Mouse (Mus musculus) lung, postnatal 4 days (tissue): ENCODE results near the gene Adnp.
"Not testable (repeated sequence)": the region's sequence is repeated elsewhere in the genome, so short reads cannot be mapped to it uniquely, and the experiment has no call there.

Experiments
- DNase-seq, 2 experiments: peaks; one replicate each; pipeline ENCODE4 v3.0.0; 2021

Adnp gene

DNA sequence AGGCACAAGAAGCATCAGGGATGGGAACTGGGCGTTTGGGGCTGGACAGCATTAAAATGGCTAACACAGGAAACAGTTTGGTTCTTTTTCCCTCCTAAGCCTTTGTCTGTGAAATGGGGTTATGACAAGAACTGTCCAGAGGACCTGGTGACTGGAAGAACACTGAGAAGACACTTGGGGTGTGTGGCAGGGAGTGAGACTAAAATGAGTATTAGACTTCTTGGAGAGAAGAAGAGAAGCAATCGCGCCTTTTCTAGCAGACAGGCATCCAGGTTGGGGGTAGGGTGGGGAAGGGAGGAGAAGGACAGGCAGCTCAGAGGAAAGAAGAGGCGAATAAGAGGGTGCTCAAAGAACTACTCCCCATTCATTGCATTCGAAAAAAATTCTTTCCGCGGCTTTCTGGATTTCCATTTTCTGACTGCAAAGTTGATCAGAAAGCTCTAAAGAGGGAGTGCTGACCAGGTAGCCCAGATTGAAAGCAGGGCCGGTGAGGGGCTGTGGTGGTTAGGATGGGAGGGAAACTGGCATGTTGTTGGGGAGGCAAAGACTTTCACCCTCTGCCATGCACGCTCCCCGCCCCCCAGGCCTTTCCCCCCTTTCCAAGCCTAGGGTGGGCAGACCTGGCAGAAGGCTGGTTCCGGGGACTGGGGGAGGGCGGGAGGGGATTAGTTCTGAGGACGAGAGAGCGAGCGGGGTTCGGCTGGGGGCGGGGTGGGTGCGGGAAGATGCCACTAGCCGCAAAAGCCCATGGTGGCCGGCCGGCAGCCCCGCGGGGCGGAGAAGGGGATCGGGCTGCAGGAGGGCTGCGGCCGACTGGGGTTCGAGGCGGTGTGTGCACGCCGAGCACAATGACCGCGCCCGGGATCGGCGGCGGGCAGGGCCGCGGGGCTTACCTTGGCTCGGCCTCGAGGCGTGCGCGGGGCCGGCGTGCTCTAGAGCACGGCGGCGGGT lies 956 bp downstream of the Adnp start:
- DNase-seq, result peak in 1 of 2 experiments; percentile 37

DNA sequence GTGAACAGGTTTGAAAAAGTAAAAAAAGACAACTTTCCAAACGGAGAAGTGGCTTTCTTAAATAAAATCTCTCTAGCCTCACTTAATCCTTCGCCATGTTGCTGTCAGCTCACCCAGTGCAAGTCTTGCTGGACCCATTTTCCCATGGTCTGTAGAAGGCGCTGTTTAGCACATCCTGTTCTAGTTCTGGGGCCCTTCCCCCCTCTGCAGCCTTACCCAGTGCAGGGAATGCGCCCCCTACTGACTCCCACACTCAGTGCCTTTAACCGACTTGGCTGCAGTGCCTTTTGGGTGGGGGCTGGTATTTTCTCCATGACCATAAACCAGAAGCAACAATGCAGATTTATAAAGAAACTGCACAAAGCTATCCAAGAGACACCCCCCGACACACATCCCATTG lies 1.6 kb downstream of the Adnp start:
- DNase-seq, result peak; percentile 88 to 94

DNA sequence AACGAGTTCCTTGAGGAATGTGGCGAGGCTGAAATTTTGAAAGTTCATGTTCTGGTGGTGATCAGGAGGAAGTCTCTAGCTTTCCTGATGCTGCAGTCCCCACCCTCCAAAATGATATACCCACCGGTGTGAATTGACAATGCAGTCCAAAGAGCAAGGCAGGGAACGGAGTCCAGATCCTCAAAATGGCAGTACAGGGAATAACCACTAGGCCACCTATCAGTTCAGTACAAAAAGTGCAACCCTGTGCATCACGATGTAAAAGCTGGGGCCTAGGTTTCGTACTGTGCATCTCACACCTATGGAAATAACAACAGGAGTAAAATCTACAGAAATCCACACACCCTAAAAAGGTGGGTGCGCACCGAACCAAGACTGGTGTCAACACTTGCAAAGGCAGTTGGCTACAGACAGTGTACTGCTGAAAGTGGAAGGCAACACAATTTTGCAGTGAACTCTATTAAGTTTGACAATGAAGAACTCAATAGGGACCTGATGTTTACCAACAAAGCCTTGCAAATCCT lies 2.4 kb downstream of the Adnp start:
- DNase-seq, result no peak

DNA sequence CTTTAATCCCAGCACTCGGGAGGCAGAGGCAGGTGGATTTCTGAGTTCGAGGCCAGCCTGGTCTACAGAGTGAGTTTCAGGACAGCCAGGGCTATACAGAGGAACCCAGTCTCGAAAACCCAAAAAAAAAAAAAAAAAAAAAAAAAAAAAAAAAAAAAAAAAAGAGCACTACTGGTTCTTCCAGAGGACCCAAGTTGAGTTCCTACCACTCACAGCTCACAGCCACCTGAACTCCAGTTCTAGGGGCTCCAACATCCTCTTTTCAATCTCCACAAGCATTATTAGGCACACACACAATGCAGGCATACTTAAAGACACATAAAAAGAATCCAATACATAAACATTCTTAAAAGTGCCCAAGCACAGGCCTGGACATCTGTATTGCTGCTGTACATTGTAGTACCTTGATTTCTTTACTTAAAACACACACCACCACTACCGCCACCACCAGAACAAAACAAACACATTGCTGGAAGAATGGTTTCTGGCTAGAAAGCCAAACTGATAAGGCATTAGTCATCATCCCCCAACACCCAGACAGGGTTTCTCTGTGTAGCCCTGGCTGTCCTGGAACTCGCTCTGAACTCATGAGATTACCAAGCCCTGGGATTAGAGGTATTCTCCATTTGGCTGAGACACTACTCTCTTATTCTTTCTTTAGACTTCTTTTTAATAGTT lies 6.8 kb downstream of the Adnp start:
- DNase-seq, result no peak

DNA sequence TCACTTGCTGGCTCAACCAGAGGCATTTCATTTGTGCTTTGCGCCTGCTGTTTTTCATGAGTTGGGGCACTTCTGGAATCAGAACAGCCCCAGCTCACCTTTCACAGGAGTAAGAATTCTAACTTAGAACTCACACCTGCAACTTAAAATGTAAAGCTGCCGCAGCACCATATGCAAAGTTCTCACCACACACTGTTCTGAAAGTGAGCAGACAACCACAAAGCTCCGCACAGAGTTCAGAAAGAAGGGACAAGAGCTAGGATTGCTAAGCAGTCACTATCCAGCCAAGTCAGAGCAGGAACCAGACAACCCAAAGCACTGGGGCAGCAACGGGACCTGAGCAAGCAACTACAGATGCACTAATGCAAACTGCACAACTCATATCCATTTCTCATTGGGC lies 7.4 kb downstream of the Adnp start:
- DNase-seq, result no peak

DNA sequence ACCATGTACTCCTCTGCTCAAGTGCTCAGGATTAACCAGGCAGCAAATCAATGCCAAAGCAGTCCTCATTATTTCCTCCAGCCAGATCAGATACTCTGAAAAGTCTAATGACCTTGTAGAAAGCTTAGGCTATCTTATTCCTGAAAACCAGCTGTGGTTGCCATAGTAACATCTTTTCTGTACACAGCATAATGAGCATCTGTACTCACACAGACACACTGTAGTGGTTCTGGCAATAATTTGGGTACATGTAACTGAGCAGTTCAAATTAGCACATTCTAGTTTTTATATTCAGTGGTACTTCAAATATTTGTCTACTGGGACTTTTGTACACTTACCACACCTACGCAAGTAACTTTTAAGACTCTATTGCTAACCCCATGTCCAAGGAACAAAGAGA lies 8.5 kb downstream of the Adnp start:
- no peak for DNase-seq

DNA sequence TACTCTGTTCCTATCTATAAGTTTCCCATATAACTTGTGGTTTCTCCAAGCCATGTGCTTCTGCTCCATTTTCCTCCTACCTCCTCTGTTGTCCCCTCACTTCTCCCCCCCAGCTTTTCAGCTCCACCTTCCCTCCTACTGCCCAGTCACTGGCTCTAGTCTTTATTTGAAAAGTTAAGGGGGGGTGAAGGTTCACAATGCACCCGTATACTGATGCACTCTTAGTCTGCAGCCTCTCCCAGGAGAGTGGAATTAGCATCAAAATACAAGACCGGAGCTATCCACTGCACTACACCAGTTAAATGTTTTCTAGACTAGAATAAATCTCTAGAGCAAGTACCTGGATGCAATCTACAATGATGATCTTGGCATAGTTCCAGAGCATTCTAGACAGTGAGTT lies 11.2 kb downstream of the Adnp start:
- DNase-seq, result no peak

DNA sequence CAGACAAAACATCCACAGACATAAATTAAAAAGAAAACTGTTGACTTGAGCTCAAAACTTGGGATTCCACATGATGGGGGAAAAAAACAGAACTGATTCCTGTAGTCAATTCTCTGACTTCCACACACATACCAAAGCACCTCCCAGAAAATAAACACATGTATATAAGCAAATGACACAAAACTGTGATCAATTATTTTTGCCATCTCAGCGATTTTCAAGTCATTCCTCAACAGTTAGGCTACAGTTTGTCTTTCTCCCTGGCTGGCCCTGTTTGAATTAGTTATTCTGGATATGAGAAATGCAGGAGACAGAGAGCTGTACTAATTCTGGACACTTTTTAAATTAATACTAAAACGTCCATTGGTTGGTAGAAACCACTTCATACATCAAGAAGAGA lies 13.2 kb downstream of the Adnp start:
- no peak for DNase-seq

DNA sequence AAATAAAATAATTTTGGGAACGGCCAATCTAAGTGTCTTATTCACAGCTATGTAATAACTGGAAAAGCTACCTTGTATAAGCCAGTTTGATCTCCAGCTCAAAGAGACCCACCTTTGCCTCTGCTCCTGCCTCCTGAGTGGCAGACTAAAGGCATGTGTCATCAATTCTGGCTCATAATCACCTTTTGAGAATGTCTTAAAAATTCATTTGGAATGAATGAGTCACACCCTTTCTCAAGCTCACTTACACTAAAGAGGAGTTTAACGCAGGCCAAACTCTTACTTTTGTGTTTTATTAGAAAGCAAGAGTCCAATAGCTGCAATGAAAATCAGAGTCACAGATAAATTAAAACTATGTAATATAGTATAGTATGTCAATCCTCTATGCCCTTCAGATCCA lies 15.1 kb downstream of the Adnp start:
- DNase-seq, result no peak

DNA sequence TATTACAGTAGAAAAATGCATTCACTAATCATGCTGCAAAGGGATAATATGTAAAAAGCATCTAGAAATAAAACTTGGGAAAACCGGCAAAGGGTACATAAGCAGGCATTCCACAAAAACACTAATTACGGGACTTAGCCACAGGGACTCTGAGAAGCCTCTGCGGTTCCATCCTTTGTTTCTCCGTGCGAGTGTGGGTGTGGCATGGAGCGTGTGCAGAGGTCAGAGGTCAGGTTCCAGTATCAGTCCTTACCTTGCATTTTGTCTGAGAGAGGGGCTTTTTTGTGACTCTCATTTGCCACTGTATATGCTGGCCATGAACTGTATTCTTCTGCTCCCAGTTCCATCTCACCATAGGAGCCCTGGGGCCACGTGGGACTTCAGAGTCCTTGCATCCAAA lies 31.0 kb downstream of the Adnp start:
- no peak for DNase-seq

DNA sequence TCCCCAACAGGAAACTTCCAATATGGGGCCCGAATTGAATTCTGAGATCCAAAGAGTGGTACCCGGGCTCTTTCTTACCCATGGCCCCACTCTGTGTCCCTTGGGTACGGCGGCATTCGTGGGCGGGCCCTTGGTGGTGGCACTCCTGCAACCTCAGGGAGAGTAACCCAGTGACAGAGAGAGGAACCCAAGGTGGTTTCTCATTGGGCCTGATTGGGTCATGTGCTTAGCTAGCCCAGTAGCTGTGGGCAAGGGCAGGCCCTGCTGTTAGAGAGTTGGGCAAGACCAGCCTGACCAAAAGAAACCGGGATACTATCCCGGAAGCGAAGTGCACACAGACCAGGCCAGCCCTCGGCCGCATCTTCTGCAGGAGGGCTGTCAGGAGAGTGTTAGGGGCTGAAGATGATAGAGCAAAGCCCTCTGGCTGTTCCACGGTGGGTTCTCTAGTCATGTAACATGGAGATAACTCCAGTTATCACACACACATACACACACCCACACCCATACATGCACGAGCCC lies 36.7 kb downstream of the Adnp start:
- DNase-seq, result peak; percentile 81 to 82

DNA sequence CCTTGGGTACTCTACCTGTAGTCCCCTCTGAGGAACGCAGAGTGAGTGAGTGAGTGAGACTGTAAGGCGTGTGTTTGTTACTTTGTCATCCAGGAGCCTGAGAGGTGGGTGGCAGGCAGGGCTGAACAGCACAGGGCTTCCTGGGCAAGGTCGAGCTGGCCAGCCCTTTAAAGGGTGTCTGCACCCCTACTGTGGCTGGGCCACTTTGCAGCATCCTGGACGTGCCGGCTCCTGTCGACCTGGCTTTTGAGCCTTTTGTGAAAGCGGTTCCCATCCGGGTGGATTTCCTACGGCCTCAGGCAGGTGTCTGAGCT lies 37.2 kb downstream of the Adnp start:
- no peak for DNase-seq

DNA sequence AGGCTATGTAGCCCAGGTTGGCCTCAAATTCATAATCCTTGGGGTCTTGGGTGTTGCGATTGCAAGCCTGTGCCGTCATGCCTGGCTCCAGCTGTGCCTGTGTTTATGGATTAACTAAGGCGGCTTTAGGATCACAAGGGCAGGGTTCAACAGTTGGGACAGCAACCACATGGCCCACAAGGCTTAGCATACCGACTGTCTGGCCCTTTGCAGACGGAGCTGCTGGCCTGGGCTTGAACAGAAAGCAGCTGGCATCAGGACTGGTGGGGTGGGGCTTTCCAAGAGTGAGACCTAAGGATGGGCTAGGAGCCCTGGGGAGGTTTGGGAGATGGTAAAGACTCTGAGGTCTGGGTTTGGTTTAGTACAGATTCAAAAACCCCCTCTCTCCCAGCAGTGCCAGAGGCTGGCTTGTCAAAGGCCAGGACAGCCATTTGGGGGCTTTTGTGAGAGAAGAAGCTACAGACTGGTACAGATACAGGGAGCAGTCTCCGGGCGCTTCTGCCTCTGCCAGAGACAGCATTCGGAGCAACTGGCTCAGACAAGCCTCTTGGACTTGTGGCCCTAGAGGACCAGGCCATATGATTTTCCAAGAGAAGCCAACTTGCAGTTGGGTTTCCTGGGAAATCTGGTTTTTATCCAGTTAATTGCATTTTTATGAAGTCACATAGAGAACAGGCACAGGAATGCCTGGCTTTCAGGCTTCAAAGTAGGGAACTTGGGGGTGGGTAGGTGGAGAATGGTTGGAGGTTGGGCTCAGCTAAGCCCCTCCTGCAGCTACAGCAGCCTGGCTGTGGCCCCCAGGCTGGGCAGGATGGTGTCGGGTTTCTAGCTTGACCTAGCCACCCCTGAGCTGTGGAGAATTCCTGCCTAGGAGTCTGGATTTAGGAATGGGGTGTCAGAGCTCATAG lies 37.8 kb downstream of the Adnp start:
- DNase-seq, result peak; percentile 41 to 82

DNA sequence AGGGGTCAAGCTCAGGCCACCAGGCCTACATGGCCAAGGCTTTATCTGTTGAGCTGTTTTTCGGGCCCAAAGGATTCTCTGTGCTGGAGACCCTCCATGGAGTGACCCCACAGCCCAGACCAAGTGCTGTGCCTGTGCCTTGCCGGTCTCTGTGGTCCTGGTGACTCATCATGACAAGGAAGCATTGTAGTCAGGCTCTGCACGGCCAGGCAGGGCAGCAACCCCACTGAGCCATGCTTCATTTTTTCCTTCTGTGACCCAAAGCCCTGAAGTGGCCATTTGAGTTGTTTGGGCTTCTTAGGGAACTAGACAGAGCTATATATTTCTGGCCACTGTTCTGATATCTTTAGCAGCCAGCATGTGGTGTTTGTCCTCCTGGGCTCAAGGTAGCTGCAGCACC lies 39.1 kb downstream of the Adnp start:
- DNase-seq, result no peak

DNA sequence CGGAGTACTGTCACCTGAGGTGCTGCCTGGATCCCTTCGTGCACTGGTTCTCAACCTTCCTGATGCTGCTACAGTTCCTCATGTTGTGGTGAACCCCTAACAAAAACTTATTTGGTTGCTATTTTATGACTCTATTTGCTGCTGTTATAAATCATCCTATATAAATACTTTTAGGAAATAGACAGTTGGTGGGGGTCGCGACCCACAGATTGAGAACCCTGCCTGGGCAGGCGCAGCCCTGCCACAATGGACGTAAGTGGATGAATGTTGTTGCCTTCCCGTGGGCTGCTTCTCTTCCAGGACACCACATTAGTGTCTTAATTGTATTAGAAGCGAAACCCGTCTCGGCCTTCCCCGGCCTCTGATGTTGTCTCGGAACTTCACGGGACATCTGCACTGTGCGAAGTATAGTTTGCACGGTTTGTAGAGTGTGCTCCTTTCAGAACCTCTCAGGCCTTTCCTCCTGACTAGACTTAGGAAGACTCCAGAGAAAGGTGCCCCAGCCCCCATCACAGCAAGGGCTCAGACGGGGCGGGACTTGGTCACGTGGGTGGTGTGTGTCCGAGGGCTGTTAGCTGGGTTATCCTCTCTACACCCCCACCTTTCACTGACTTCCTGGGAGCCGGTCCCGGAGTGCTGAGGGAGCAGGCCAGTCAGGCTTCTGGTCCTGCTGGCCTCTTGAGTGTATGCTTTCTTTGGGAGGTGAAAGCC lies 40.0 kb downstream of the Adnp start:
- peak; percentile 43 to 67 for DNase-seq

DNA sequence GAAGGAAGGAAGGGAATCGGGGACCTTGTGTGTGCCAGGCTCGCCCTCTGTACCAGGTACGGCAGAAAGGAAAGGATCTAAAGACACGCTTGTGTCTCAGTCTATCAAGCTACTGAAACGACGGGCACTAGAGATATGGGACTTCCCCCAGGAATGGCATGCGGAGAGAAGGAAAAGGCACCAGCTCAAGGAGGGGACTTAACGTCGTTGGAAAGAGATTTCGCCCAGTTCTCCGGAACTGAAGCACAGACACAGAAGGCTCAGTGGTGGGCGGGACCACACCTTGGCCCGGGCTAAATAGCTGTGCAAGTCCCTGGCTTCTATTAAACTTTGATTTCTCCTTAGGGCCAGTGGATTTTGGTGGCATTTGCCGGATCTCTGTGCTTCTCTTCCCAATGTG lies 44.9 kb downstream of the Adnp start:
- DNase-seq, result peak; percentile 27 to 56

DNA sequence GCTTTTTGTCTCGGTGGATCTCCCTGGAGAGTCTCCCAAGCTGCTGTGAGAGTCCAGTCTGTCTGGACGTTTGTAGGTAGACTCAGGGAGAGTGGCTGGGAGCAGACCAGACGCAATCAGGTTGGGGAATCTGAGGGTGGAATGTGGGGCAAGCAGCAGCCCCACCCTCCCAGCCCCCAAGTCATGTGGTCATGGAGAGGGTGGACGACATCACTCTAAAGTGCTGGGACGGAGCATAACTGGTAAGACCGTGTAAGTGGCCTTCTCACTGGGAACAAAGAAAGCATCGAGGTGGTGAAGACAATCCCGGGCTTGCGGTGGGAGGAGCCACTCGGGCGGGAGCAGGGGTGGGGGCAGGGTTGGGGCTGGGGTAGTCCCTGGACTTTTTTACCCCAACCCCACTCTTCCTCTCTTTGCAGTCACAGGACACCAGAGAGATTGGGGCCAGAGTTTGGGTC lies 45.4 kb downstream of the Adnp start:
- peak; percentile 32 to 57 for DNase-seq

DNA sequence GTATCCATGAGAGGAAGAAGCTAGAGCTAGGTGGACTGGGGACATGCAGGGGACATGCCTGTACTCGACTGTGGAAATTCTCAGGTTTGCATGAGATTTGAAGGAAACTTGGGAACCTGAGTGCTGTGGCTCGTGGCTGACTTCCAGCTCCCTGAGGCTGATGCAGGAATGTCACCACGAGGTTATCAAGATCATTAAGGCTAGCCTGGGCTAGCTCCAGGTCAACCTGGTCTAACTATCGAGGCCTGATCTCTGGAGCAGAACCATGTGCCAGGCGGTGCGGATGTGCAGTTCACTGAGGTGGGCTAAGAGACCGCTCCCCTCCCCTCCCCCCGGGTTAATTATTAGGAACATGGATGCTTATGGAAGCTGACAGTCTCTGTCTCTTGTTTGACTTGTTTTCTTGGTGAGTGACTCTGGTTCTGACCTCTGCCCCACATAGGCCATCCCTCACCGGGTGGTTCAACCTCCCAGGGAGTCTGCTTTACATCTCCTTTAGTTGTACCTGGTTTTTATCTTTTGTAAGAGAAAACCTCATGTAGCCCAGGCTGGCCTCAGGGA lies 46.5 kb downstream of the Adnp start:
- no peak for DNase-seq

DNA sequence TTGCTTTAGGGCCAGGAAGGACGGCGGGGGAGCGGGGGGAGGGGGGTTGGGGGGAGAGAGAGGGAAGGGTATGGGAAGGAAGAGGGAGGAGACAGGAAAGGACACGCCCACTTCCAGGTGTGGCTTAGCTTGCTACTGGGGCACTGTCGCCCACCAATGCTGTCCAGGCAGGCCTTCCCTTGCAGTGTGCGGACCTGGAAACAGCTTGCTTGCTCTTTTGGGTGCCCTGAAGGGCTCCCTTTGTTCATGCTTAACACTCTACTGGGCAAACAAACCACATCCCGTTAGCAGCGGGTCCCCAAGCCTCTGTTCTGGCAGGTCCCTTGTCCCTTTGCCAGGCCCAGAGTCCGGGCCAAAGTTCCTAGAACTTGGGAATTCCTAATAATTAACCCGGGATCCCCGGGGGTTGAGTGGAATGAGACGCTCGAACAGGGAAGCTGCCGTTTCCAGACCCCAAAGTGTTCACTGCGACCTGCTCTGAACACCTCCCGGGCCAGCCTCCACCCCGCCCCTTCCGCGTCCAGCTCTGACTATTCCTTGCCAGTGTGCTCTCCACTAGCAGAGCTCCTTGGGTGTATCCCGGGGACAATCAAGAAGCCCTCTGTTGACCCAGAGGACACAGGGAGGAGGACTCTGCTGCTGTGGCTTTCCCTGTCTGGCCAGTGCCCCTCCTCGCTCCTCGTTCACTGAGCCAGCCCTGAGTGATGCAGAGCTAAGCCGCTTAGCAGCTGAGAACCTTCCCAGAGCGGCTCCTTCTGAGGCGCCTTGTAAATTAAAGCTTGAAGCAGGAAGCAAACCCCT lies 47.8 kb downstream of the Adnp start:
- DNase-seq, result peak; percentile 69

DNA sequence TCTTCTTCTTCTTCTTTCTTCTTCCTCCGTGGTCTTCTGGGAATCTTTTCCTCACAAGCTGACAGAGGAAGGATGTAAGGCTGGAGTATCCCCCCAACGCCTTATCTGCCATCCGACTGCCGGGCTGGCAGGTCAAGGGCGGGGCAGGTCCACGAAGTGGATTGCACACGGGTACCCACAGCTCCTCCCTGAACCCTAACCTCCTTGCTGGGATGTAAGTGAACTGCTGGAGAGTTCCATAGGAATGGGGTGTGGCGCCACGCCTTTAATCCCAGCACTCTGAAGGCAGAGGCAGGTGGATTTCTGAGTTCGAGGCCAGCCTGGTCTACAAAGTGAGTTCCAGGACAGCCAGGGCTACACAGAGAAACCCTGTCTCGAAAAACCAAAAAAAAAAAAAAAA lies 48.9 kb downstream of the Adnp start:
- DNase-seq, result not testable (repeated sequence)

DNA sequence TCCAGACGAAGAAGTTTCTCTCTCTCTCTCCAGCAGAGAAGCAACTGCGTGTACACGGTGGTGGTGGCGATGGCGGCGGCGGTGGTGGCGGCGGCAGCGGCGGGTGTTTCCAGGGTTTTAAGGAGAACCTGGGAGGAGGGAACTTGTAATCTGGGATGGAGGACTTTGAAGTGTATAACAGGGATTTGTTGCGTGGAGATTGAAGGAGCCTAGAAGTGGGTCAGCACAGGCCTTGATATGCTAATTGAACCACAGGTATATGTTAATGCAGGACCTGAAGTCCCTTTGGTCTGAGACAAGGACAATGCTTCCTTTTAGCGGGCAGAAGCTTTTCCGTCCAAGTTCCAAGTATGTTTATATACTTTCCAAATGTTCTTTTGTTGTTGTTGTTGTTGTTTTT lies 50.6 kb downstream of the Adnp start:
- DNase-seq, result no peak
